Mouse (Mus musculus) thymus, adult 2 months (tissue): ENCODE data around the gene Gna11. TPM values are rescaled to one million over a fixed set of nuclear protein-coding genes. Genes with fewer than 3 reads are reported as not detected.

ENCODE experiments used
- DNase-seq: peaks from one replicate; pipeline ENCODE4 v3.0.0; 2021
- H3K27ac ChIP-seq: fragments of 200-500 bp; 2 replicates; pipeline ENCODE4 v1.5.1; 2012; ENCODE audit warnings: low read length, control low read depth; ENCODE audit not compliant: control insufficient read depth, insufficient read depth
- H3K27me3 ChIP-seq: fragments of 200-500 bp; 2 replicates; pipeline ENCODE4 v1.6.1; 2012; ENCODE audit warnings: mild to moderate bottlenecking, low read length, moderate library complexity, mixed read lengths; ENCODE audit not compliant: control insufficient read depth, insufficient read depth
- H3K36me3 ChIP-seq: fragments of 200-500 bp; 2 replicates; pipeline ENCODE4 v1.6.1; 2012; ENCODE audit warnings: mild to moderate bottlenecking, low read length, moderate library complexity; ENCODE audit not compliant: control insufficient read depth, insufficient read depth
- H3K4me1 ChIP-seq: fragments of 200-500 bp; replicated peaks from 2 replicates; pipeline ENCODE4 v1.6.1; 2012; ENCODE audit warnings: low read length; ENCODE audit not compliant: control insufficient read depth, insufficient read depth
- H3K4me3 ChIP-seq: fragments of 200-500 bp; 2 replicates; pipeline ENCODE4 v1.5.1; 2012; ENCODE audit warnings: mild to moderate bottlenecking, low read length, control low read depth, moderate library complexity; ENCODE audit not compliant: control insufficient read depth, insufficient read depth
- CTCF ChIP-seq: fragments of 200-500 bp; IDR thresholded peaks from 2 replicates; pipeline ENCODE4 v1.5.1; 2012; ENCODE audit warnings: mild to moderate bottlenecking, control low read depth, low read length, moderate library complexity, borderline replicate concordance; ENCODE audit not compliant: control insufficient read depth, poor library complexity, insufficient read depth; ENCODE audit errors: extremely low read depth
- POLR2A ChIP-seq: fragments of 200-500 bp; IDR thresholded peaks from 2 replicates; pipeline ENCODE4 v1.6.1; 2012; ENCODE audit warnings: mild to moderate bottlenecking, low read length, control low read depth, moderate library complexity; ENCODE audit not compliant: control insufficient read depth, poor library complexity, insufficient read depth; ENCODE audit errors: extremely low read depth
- WGBS: fragments of 180-500 bp; shearing (Covaris S2); methylation state at CpG from one replicate; pipeline ENCODE4 v1.1.7; 2018; 5-methylcytosine and 5-hydroxymethylcytosine counted together
- polyA plus RNA-seq: library from polyadenylated mRNA; depleted of rRNA; stranded (reverse); fragments of >200 nt; gene quantifications from 2 replicates; pipeline ENCODE4 v1.2.3, GENCODE M21; 2012

The Gna11 gene
- polyA plus RNA-seq, 1 experiment = 81.0 TPM

DNA sequence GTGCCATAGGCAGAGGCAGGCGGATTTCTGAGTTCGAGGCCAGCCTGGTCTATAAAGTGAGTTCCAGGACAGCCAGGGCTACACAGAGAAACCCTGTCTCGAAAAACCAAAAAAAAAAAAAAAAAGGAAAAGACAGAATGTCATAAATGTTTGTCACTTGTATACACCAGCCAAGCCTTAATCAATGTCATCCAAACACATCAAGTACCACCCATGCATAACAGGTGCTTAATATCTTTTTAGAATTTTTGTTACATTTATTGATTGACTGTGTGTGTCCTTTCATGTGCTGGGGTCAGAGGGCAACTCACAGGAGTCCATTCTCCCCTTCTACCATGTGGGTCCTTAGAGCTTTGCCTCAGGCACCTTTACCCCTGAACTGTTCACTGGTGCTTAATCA is 45.0 kb downstream of the Gna11 start, which contains the start of gene S1pr4:
TSS of gene S1pr4 (minus strand) at position 101 of the 400 bp plus-strand sequence.
- Histone ChIP-seq H3K36me3 (no peaks in the 10 kb centered on the region), H3K4me3 (peak within 1 kb of the TSS; percentile 69), H3K27me3 (no peaks in the 10 kb centered on the region), H3K27ac (peak within 1 kb of the TSS; percentile 81), H3K4me1 (peaks cover 30% of the 10 kb centered on the region)
- 73% methylated on average over 3 of the region's 3 CpGs for WGBS
- TF ChIP-seq CTCF (no peak), POLR2A (no peak)
- no peak for DNase-seq

DNA sequence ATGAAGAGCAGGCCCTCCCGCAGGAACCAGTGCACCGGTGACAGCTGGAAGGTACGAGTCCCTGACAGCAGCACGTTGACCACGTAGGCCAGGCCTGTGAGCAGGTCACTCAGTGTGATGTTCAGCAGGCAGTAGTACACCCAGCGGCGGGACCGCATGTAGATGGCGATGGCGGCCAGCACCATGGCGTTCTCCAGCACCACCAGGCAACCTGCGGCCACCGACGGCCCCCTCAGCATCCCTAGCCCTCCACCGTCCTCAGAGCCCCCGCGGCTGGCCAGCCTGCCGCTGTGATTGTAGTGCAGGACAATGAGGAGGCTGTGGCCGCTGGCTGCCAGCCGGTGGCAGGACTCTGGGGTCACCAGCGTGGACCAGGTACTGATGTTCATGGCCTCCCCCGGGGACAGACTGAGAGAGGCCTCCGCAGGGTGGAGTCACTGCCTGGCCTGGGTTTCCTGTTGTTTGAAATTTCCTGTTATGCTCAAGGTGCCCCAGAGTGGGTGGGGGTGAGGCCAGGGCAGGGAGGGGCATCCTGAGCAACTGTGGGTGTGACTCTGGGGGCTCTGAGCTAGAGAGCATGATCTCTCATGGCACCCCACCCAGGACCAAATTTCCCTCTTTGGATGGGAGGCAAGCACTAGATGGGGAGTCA is 45.6 kb downstream of the Gna11 start:
- Histone ChIP-seq H3K27me3 (no peaks in the 10 kb centered on the region), H3K27ac (peak overlapping the region; percentile 81), H3K36me3 (no peaks in the 10 kb centered on the region), H3K4me1 (peaks cover 34% of the 10 kb centered on the region), H3K4me3 (peak overlapping the region; percentile 69)
- peak; percentile 85 for DNase-seq
- WGBS = 3% methylated on average over 23 of the region's 23 CpGs
- peak; percentile 71; the same call in 1 of the 2 replicates for TF ChIP-seq POLR2A
- no peak for TF ChIP-seq CTCF

DNA sequence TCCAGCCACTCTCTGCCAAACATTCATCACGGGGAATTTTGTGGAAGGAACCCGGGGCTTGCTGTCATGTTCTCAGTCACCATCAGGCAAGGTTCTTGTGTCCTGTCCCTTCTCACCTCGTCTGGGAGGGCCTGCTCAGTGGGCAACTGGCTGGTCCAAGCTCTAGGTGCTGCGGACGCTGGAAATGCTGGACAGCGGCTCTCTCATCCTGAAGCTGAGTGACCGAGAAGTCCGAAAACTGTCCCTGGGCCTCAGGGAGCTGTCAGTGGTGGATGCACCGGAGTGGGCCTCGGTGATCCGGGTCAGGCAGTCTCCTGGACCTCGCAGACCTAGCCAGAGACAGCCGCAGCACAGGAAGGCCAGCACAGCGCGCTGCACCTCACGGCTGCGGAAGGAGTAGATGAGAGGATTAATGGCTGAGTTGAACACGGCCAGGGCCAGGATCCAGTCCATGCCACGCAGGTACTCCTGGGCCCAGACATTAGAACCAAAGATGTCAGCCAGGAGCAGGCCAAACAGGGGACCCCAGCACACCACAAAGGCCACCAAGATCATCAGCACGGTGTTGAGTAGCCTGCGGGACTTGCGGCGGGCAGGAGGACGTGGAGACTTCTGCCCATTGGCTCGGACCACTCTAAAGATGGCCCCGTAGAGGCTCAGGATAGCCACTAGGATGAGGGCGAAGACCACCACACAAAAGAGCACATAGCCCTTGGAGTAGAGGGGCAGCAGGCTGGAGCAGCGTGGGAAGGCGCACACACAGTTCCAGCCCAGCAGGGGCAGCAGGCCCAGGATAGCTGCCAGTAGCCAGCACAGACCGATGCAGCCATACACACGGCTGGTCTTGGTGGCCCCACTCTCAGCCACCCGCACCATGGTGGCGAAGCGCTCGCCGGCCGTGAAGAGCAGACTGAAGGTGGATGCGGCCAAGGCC is 46.4 kb downstream of the Gna11 start:
- WGBS = 13% methylated on average over 38 of the region's 38 CpGs
- peak overlapping the region; percentile 69 for H3K4me3 ChIP-seq

DNA sequence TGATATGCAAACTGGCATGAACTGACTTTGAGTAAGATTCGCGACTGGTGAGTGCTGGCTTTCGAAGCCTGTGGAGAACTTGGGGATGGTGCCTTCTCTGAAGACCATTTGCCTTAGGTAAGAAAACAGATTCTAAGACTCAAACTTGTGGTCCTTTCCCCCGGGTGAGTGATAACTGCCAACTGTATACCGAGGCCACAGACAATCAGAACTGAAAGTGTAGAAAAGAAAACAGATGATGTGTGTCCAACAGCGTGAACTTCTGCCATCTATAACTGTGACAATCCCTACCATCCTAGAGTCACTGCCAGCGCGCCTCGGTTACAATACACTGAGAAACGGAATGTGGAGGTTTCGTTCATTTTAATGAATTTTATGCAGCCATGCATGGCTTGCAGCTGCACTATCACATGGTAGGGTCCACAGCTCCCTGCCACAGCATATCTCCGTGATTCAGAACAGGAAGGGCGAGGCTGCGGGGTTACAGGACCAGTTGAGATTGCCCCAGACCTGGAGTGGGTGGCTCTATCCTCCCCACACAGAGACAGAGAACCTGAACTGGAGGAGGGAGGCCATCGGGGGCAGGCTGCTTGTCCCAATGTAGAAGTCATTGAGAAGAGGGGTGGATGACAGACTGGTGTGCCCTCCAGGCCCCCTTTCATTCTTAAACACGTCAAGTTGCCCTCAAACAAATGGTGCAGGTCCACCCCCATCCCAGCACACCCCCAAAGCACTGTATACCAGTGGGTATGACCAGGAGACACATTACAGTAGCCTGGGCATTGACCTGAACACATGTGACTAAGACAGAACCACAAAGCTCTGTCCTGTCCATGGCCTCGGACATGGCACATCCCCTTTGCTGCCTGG is 47.4 kb downstream of the Gna11 start:
- Histone ChIP-seq H3K4me3 (peak overlapping the region; percentile 69), H3K4me1 (peaks cover 31% of the 10 kb centered on the region), H3K36me3 (no peaks in the 10 kb centered on the region), H3K27ac (peak overlapping the region; percentile 81), H3K27me3 (no peaks in the 10 kb centered on the region)
- no peak for TF ChIP-seq CTCF
- 8% methylated on average over 17 of the region's 17 CpGs for WGBS
- peak; percentile 44 for DNase-seq

More for the DNA sequence above, 46.4 kb downstream of the Gna11 start:
- DNase-seq = peak; percentile 39
- Histone ChIP-seq H3K36me3 (no peaks in the 10 kb centered on the region), H3K27ac (peak overlapping the region; percentile 81), H3K27me3 (no peaks in the 10 kb centered on the region), H3K4me1 (peaks cover 34% of the 10 kb centered on the region)
- TF ChIP-seq POLR2A (no peak), CTCF (no peak)

DNA sequence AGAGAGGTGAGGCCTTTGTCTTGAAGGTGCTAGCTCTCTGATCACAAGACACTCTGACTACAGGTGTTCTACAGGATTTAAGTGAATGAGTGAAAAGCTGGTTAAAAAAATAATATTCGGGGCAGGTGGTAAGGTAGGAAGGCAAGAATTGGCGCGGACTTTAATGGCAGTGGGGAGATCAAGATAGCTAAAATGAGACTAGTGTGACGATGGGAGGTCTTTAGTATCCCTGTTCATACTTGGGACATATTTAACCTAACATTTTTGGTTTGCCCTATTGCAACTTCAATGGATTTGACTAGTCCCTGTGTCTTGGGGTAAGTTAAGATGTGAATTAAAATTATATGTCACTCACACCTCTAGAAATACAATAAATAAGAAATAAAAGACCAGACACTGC is 48.0 kb downstream of the Gna11 start:
- H3K4me3 ChIP-seq = peak overlapping the region; percentile 19; the same call in 1 of the 2 replicates
- WGBS = 3% methylated on average over 4 of the region's 4 CpGs

DNA sequence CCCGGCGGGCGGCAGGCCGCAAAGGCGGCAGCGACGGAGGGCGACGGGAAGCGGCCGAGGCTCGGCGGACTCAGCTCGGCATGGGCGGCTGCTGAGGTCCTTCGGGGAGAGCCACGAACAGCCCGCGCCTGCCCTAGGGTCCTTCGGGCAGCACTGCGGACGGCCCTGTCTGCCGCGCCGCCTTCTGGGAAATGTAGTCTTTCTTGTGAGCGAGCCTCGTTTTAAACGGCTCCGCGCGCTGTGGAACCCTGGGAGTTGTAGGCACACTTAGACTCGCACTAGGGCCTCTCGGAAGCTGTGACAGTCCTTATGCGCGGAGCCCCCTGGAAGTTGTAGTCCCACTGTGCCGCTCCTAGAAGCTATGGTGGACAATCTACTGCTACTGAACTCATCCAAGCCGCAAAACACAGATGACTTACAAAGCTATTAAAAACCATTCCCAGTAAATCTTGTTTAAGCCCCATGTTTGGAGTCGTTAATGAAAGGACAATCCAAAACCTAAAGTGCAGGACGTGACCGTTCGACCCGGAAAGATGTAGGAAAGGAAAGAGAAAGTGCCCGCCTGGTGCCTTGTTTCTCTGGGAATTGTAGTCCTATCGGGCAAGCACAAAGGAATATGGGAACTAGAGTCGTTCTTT is 48.6 kb downstream of the Gna11 start, which contains the start of gene Ncln:
TSS of gene Ncln (minus strand) at position 129 of the 638 bp plus-strand sequence.
- Histone ChIP-seq H3K4me3 (peak within 1 kb of the TSS; percentile 91), H3K27me3 (no peaks in the 10 kb centered on the region), H3K4me1 (peaks cover 31% of the 10 kb centered on the region), H3K27ac (peak within 1 kb of the TSS; percentile 48), H3K36me3 (peaks cover 3% of the 10 kb centered on the region)
- DNase-seq = peak; percentile 99
- peak; percentile 47; the same call in 1 of the 2 replicates for TF ChIP-seq CTCF
- peak; percentile 49; the same call in 1 of the 2 replicates for TF ChIP-seq POLR2A
- under 1% methylated on average over 45 of the region's 45 CpGs for WGBS

More for the DNA sequence above, 48.0 kb downstream of the Gna11 start:
- TF ChIP-seq CTCF = no peak
- TF ChIP-seq POLR2A = no peak
- H3K4me1 ChIP-seq = peaks cover 31% of the 10 kb centered on the region
- H3K27me3 ChIP-seq = no peaks in the 10 kb centered on the region
- H3K27ac ChIP-seq = peak overlapping the region; percentile 48
- DNase-seq = no peak
- no peaks in the 10 kb centered on the region; the same call in 1 of the 2 replicates for H3K36me3 ChIP-seq
